Mouse (Mus musculus) kidney, adult 2 months (tissue): ENCODE measurements around the gene Kcnh7. TPM values are rescaled to one million over a fixed set of nuclear protein-coding genes. Genes with fewer than 3 reads are reported as not detected.

Source experiments
- DNase-seq: peaks from one replicate; pipeline ENCODE4 v3.0.0; 2021
- H3K27ac ChIP-seq: fragments of 200-500 bp; 2 replicates; pipeline ENCODE4 v1.5.1; 2012; ENCODE audit warnings: low read depth, low read length, control low read depth, inconsistent platforms; ENCODE audit not compliant: insufficient read depth
- H3K27me3 ChIP-seq: fragments of 200-500 bp; replicated peaks from 2 replicates; pipeline ENCODE4 v1.6.1; 2012; ENCODE audit warnings: mild to moderate bottlenecking, moderate library complexity, low read length, inconsistent platforms; ENCODE audit not compliant: control insufficient read depth, insufficient read depth
- H3K36me3 ChIP-seq: fragments of 200-500 bp; 2 replicates; pipeline ENCODE4 v1.6.1; 2012; ENCODE audit warnings: mild to moderate bottlenecking, moderate library complexity, low read length, inconsistent platforms; ENCODE audit not compliant: control insufficient read depth, insufficient read depth
- H3K4me1 ChIP-seq: fragments of 200-500 bp; 2 replicates; pipeline ENCODE4 v1.6.1; 2011; ENCODE audit warnings: low read length; ENCODE audit not compliant: control insufficient read depth, insufficient read depth
- H3K4me3 ChIP-seq: fragments of 200-500 bp; 2 replicates; pipeline ENCODE4 v1.5.1; 2011; ENCODE audit warnings: mild to moderate bottlenecking, low read depth, low read length, control low read depth; ENCODE audit not compliant: insufficient read depth
- CTCF ChIP-seq: fragments of 200-500 bp; conservative IDR thresholded peaks from 2 replicates; pipeline ENCODE4 v1.5.1; 2011; ENCODE audit warnings: low read depth, mild to moderate bottlenecking, control low read depth, low read length, moderate library complexity, mixed read lengths; ENCODE audit not compliant: insufficient read depth, insufficient read length
- POLR2A ChIP-seq: fragments of 200-500 bp; IDR thresholded peaks from one replicate; pipeline ENCODE4 v1.6.1; 2011; ENCODE audit warnings: low read depth, low read length, control low read depth
- WGBS: fragments of 180-500 bp; shearing (Covaris S2); methylation state at CpG from one replicate; pipeline ENCODE4 v1.1.7; 2018; 5-methylcytosine and 5-hydroxymethylcytosine counted together
- polyA plus RNA-seq: library from polyadenylated mRNA; depleted of rRNA; stranded (reverse); fragments of >200 nt; gene quantifications from 2 replicates; pipeline ENCODE4 v1.2.3, GENCODE M21; 2012

Gene Kcnh7
- polyA plus RNA-seq, 1 experiment: 0.03 TPM

DNA sequence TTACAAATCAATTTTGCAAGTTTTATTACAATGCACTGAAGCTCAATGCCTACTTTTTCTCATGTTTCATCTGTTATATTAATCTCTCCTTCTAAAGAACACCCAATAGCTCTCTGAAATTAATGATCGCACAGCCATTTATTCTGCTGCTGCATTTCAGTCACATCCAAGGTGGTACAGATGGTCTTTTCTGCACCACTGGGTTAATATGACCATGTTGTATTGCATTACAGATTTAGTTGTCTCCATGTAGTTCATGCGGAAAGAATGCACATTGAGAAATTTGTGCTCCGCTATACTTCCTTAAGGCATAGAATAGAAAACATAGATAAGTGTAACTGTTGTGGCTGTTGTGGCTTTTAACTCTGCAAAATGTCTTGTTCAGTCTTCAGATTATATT lies 328.7 kb downstream of the Kcnh7 start:
- Histone ChIP-seq H3K27ac (no peak overlapping the region), H3K4me1 (no peaks in the 10 kb centered on the region), H3K27me3 (no peaks in the 10 kb centered on the region), H3K4me3 (no peak overlapping the region), H3K36me3 (no peaks in the 10 kb centered on the region)
- 81% methylated on average over 3 of the region's 3 CpGs for WGBS
- TF ChIP-seq CTCF (no peak), POLR2A (no peak)
- no peak for DNase-seq

DNA sequence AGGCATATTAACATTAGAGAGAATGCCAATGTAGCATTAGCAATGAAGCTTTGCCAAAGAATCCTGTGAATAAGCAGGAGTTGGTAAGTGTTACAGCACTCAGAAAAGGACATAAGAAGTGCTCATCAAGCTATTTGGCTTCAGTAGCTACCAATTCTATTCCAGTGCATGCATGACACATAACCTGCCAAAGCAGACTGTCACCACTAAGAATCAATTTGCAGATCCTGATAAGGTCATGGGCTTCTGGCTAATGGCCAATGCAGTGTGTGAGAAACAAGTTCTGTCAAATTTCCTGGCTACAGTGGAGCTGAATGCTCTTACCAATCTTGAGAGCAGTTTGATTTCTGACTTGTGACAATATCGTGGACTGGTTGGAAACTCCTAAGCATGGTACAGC lies 341.5 kb downstream of the Kcnh7 start:
- WGBS: 59% methylated on average over 1 of the region's 1 CpGs
- no peak for DNase-seq
- no peaks in the 10 kb centered on the region for H3K4me1 ChIP-seq

DNA sequence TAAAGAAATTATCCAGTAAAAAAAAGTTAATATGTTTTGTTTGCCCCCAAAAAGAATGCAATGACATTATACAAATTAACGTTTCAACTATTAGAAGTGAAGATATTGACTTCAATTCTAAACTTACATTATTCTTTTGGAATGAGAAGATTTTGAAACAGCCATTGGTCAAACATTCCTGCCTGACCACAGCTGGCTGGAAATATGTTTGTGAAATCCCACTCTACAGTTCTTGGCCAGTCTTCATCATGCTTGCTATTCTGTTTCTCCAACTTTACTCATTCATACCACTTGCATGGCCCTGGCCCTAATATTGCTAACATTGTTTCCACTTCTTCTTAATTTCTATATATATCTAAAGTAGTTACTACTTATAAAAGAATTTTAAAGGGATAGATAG lies 349.8 kb downstream of the Kcnh7 start:
- no peaks in the 10 kb centered on the region for H3K27me3 ChIP-seq
- no peaks in the 10 kb centered on the region for H3K4me1 ChIP-seq
- WGBS: 70% methylated on average over 1 of the region's 1 CpGs
- H3K27ac ChIP-seq: no peak overlapping the region
- no peaks in the 10 kb centered on the region for H3K36me3 ChIP-seq
- H3K4me3 ChIP-seq: no peak overlapping the region
- TF ChIP-seq CTCF: no peak
- no peak for TF ChIP-seq POLR2A
- DNase-seq: no peak

More for the DNA sequence above, 341.5 kb downstream of the Kcnh7 start:
- Histone ChIP-seq H3K4me3 (no peak overlapping the region), H3K27me3 (no peaks in the 10 kb centered on the region), H3K36me3 (no peaks in the 10 kb centered on the region), H3K27ac (no peak overlapping the region)
- TF ChIP-seq POLR2A: no peak
- no peak for TF ChIP-seq CTCF

DNA sequence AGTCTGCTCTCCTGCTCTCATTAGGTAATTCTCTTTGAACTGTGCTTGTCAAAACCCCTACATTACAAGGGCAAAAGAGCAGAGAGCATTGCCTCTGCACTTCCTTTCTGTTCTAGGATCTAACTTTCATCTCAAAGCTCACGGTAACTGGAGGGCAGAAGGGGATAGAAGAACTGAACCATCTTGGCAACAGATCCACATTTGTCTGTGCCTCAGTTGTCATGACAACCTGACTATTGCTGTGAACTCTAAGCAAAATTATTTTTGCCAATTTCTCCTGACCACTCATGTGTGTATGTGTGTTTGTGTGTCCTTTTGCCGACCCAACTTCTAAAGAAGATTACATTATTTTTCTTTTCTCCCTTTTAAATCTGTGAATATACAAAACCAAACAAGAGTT lies 364.9 kb downstream of the Kcnh7 start:
- Histone ChIP-seq H3K27ac (no peak overlapping the region), H3K36me3 (no peaks in the 10 kb centered on the region), H3K4me3 (no peak overlapping the region), H3K4me1 (peaks cover 6% of the 10 kb centered on the region; the same call in 1 of the 2 replicates), H3K27me3 (no peaks in the 10 kb centered on the region)
- TF ChIP-seq POLR2A (no peak), CTCF (no peak)
- 39% methylated on average over 2 of the region's 2 CpGs for WGBS
- peak; percentile 30 for DNase-seq

DNA sequence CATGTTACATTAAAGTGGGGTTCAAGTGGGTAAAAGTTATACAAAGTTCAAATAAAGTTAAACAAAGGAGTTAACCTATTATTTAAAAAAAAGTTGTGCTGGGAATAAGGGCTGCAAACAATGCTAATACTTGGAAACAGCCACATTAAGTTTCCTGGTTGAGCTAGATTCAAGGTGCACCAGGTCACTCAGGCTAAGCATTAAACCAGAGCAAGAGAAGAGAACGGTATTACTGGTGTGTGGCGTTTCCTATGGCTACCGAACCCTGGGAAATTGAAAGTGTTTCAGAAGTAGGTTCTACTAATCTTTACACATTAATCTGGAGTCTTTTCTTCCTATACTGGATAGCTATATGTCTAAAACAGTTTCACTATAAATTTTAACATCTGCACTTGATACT lies 368.1 kb downstream of the Kcnh7 start:
- Histone ChIP-seq H3K4me1 (peaks cover 6% of the 10 kb centered on the region; the same call in 1 of the 2 replicates), H3K4me3 (no peak overlapping the region), H3K27me3 (no peaks in the 10 kb centered on the region), H3K36me3 (no peaks in the 10 kb centered on the region), H3K27ac (no peak overlapping the region)
- TF ChIP-seq CTCF (no peak), POLR2A (no peak)
- WGBS: 38% methylated on average over 3 of the region's 3 CpGs
- peak; percentile 85 for DNase-seq

DNA sequence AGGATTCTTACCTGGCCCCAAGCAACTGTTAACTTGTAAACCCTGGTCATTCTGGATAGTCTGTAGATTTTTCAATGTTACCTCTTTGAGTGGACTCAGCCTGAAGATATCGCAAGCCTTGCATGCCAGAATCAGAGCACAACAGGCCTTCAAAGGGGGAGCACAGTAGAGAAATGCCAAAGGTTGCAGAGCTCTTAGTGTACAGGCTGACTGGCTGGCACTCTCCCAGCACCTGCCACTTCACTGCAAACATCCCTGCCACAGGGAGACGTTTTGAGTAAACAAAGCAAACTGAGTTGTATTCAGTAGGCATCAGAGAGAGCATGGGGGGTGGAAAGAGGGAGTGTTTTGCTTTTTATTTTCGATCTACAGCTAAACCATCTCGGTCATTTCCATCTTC lies 375.3 kb downstream of the Kcnh7 start:
- no peaks in the 10 kb centered on the region for H3K4me1 ChIP-seq
- no peak overlapping the region for H3K4me3 ChIP-seq
- TF ChIP-seq POLR2A: no peak
- TF ChIP-seq CTCF: no peak
- no peaks in the 10 kb centered on the region for H3K27me3 ChIP-seq
- H3K27ac ChIP-seq: no peak overlapping the region
- peak; percentile 44 for DNase-seq
- 48% methylated on average over 4 of the region's 4 CpGs for WGBS
- H3K36me3 ChIP-seq: no peaks in the 10 kb centered on the region

DNA sequence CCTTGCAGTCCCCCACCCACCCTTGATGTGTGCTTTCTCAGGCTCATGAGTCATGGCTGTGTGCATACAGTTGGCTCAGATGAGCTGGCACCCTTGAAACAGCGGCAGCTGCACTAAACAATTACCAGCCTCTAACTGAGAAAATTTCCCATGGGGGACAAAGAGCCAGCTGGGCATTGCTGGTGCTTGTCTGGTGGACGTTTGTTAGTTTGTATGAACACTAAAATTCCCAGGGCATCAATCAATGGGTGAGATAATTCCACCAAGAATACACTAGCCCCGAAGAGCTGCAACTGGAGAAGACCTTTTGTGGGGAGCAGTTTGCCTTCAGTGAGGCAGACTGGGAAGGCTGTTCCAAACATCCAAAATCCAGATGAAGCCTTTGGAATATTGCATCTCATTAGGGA lies 376.6 kb downstream of the Kcnh7 start:
- 56% methylated on average over 3 of the region's 3 CpGs for WGBS
- no peak overlapping the region for H3K27ac ChIP-seq
- TF ChIP-seq CTCF (no peak), POLR2A (no peak)
- H3K4me3 ChIP-seq: no peak overlapping the region
- no peaks in the 10 kb centered on the region for H3K27me3 ChIP-seq
- H3K36me3 ChIP-seq: no peaks in the 10 kb centered on the region
- DNase-seq: no peak
- H3K4me1 ChIP-seq: no peaks in the 10 kb centered on the region

DNA sequence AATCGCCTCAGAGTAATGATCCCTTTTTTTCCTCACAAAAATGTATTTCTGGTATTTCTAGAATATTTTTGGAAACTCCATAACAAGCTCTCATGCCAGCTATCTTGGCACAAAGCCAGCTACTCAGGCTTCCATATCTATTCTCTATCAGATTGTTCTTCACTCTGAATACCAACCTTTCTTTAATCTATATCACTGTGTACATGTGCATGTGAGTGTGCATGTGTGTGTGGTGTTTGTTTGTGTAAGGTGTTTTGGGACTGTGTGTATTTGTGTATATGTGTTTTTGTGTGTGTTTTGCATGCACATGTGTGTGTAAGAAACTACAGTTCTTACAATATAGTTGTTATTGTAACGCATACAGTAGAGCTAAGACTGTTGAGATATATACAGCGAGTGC lies 377.2 kb downstream of the Kcnh7 start:
- Histone ChIP-seq H3K4me3 (no peak overlapping the region), H3K36me3 (no peaks in the 10 kb centered on the region), H3K27me3 (no peaks in the 10 kb centered on the region), H3K4me1 (no peaks in the 10 kb centered on the region), H3K27ac (no peak overlapping the region)
- 89% methylated on average over 3 of the region's 3 CpGs for WGBS
- no peak for TF ChIP-seq POLR2A
- no peak for TF ChIP-seq CTCF
- DNase-seq: no peak
